Mouse (Mus musculus) ovary, postnatal 14 days (tissue): ENCODE results near the gene Tbx18.
A peak's percentile ranks its signal among the peaks of the same experiment; 100 is the strongest.

Experiments
- DNase-seq: peaks from one replicate; pipeline ENCODE4 v3.0.0; 2022; ENCODE audit warnings: low spot score

The Tbx18 gene

GRCm38 (mm10) chr9:87730961-87731535, at the start of gene Tbx18:
Gene Tbx18, minus strand, starts transcription at chr9:87731260.
- DNase-seq = no peak

- DNase-seq = no peak
Measured at GRCm38 (mm10) chr9:87773951-87774350, 42.9 kb upstream of the Tbx18 start.

GRCm38 (mm10) chr9:87755621-87756020, 24.6 kb upstream of the Tbx18 start:
- DNase-seq = no peak

GRCm38 (mm10) chr9:87741599-87741998, 10.5 kb upstream of the Tbx18 start:
- DNase-seq = no peak

GRCm38 (mm10) chr9:87740667-87741066, 9.6 kb upstream of the Tbx18 start:
- peak; percentile 49 for DNase-seq

- DNase-seq = no peak
Measured at GRCm38 (mm10) chr9:87740241-87740645, 9.2 kb upstream of the Tbx18 start.

- DNase-seq = no peak
Measured at GRCm38 (mm10) chr9:87739543-87740161, 8.6 kb upstream of the Tbx18 start.

GRCm38 (mm10) chr9:87738766-87739542, 7.9 kb upstream of the Tbx18 start:
- no peak for DNase-seq

- no peak for DNase-seq
Measured at GRCm38 (mm10) chr9:87738123-87738522, 7.1 kb upstream of the Tbx18 start.

- no peak for DNase-seq
Measured at GRCm38 (mm10) chr9:87737271-87737670, 6.2 kb upstream of the Tbx18 start.

GRCm38 (mm10) chr9:87735046-87735445, 4.0 kb upstream of the Tbx18 start:
- DNase-seq = no peak

GRCm38 (mm10) chr9:87734631-87735030, 3.6 kb upstream of the Tbx18 start:
- no peak for DNase-seq

GRCm38 (mm10) chr9:87733732-87734131, 2.7 kb upstream of the Tbx18 start:
- DNase-seq = no peak

- no peak for DNase-seq
Measured at GRCm38 (mm10) chr9:87733236-87733630, 2.2 kb upstream of the Tbx18 start.

- no peak for DNase-seq
Measured at GRCm38 (mm10) chr9:87732416-87733235, 1.6 kb upstream of the Tbx18 start.

GRCm38 (mm10) chr9:87730271-87730960, 644 bp downstream of the Tbx18 start:
- DNase-seq = no peak

- no peak for DNase-seq
Measured at GRCm38 (mm10) chr9:87729316-87730270, 1.5 kb downstream of the Tbx18 start.

GRCm38 (mm10) chr9:87728107-87728506, 3.0 kb downstream of the Tbx18 start:
- DNase-seq = no peak

- DNase-seq = no peak
Measured at GRCm38 (mm10) chr9:87727155-87727953, 3.7 kb downstream of the Tbx18 start.

- DNase-seq = no peak
Measured at GRCm38 (mm10) chr9:87721793-87722192, 9.3 kb downstream of the Tbx18 start.
